Mouse (Mus musculus) intestine, embryonic 14.5 days (tissue): ENCODE results near the gene Mboat2. TPM values are rescaled to one million over a fixed set of nuclear protein-coding genes. Genes with fewer than 3 reads are reported as not detected.
A peak's percentile ranks its signal among the peaks of the same experiment; 100 is the strongest.

Experiments used
- ATAC-seq: fragments of 200-750 bp; cut with Nextera tagmentation; replicated peaks from 2 replicates; pipeline ENCODE4 v1.8.0; 2017; ENCODE audit warnings: low read depth, moderate number of reproducible peaks, moderate TSS enrichment, moderate library complexity; ENCODE audit not compliant: low FRiP score, low TSS enrichment
- DNase-seq: peaks from one replicate; pipeline ENCODE4 v3.0.0-alpha.2; 2018; ENCODE audit warnings: low spot score
- H3K27ac ChIP-seq: fragments of 300-500 bp; sonication (generic); 2 replicates; pipeline ENCODE4 v1.5.1; 2014; ENCODE audit warnings: low read depth, mild to moderate bottlenecking, control low read depth
- H3K27me3 ChIP-seq: fragments of 300-500 bp; sonication (generic); replicated peaks from 2 replicates; pipeline ENCODE4 v1.6.1; 2014; ENCODE audit warnings: low read length, control low read depth; ENCODE audit not compliant: control insufficient read depth, insufficient read depth
- H3K36me3 ChIP-seq: fragments of 300-500 bp; sonication (generic); 2 replicates; pipeline ENCODE4 v1.6.1; 2014; ENCODE audit warnings: low read length, control low read depth; ENCODE audit not compliant: control insufficient read depth, insufficient read depth
- H3K4me1 ChIP-seq: fragments of 300-500 bp; sonication (generic); replicated peaks from 2 replicates; pipeline ENCODE4 v1.6.1; 2014; ENCODE audit warnings: low read length, control low read depth, mixed read lengths; ENCODE audit not compliant: control insufficient read depth, insufficient read depth
- H3K4me2 ChIP-seq: fragments of 300-500 bp; sonication (generic); 2 replicates; pipeline ENCODE4 v1.6.1; 2014; ENCODE audit warnings: low read length
- H3K4me3 ChIP-seq: fragments of 300-500 bp; sonication (generic); 2 replicates; pipeline ENCODE4 v1.5.1; 2014; ENCODE audit warnings: low read depth, low read length, control low read depth, mixed read lengths
- H3K9ac ChIP-seq: fragments of 300-500 bp; sonication (generic); 2 replicates; pipeline ENCODE4 v1.6.1; 2014; ENCODE audit warnings: mild to moderate bottlenecking, low read length
- H3K9me3 ChIP-seq: fragments of 300-500 bp; sonication (generic); 2 replicates; pipeline ENCODE4 v1.6.1; 2016; ENCODE audit warnings: low read length, control low read depth; ENCODE audit not compliant: control insufficient read depth
- WGBS: fragments of 180-500 bp; shearing (Covaris S2); extraction: QIAGEN DNeasy Blood & Tissue Kit; methylation state at CpG from one replicate; pipeline ENCODE4 v1.1.7; 2014; 5-methylcytosine and 5-hydroxymethylcytosine counted together
- polyA plus RNA-seq: library from polyadenylated mRNA; unstranded; fragments of >200 nt; fragmentation: Nextera tagmentation; extraction: Ambion mirVana; gene quantifications from 2 replicates; pipeline ENCODE4 v1.2.1, GENCODE M21; 2014

Gene Mboat2
- polyA plus RNA-seq, 1 experiment from 2014 or later: 31.6 TPM

GRCm38 (mm10) chr12:24971490-24972200 is 141.0 kb downstream of the Mboat2 start:
- Histone ChIP-seq H3K27me3 (no peaks in the 10 kb centered on the region), H3K9me3 (no peaks in the 10 kb centered on the region), H3K9ac (no peak overlapping the region), H3K27ac (no peak overlapping the region), H3K4me1 (0 out of 2 replicates have a peak, but pooled peaks cover 6% of the 10 kb centered on the region), H3K36me3 (no peaks in the 10 kb centered on the region), H3K4me3 (no peak overlapping the region), H3K4me2 (no peak overlapping the region)
- DNase-seq (no peak), ATAC-seq (no peak)
- WGBS: 85% methylated on average over 5 of the region's 5 CpGs

- Histone ChIP-seq H3K27me3 (no peaks in the 10 kb centered on the region), H3K9ac (no peak overlapping the region), H3K4me3 (no peak overlapping the region), H3K9me3 (no peaks in the 10 kb centered on the region), H3K36me3 (no peaks in the 10 kb centered on the region), H3K4me2 (no peak overlapping the region), H3K4me1 (0 out of 2 replicates have a peak, but pooled peaks cover 6% of the 10 kb centered on the region), H3K27ac (no peak overlapping the region)
- WGBS: 62% methylated on average over 8 of the region's 8 CpGs
- DNase-seq (no peak), ATAC-seq (no peak)
Observed at GRCm38 (mm10) chr12:24972371-24973350, 142.0 kb downstream of the Mboat2 start.

GRCm38 (mm10) chr12:24973586-24973985 is 142.9 kb downstream of the Mboat2 start:
- Histone ChIP-seq H3K4me2 (no peak overlapping the region), H3K27ac (no peak overlapping the region), H3K4me3 (no peak overlapping the region), H3K9ac (no peak overlapping the region), H3K27me3 (no peaks in the 10 kb centered on the region), H3K36me3 (no peaks in the 10 kb centered on the region), H3K9me3 (no peaks in the 10 kb centered on the region), H3K4me1 (0 out of 2 replicates have a peak, but pooled peaks cover 6% of the 10 kb centered on the region)
- DNase-seq (no peak), ATAC-seq (no peak)
- 70% methylated on average over 5 of the region's 5 CpGs for WGBS

- H3K4me3 ChIP-seq: peak within 1 kb of the TSS; percentile 87
Observed at GRCm38 (mm10) chr12:24974446-24975114, 143.9 kb downstream of the Mboat2 start, which contains the start of gene Kidins220. TSS of gene Kidins220 (plus strand) at chr12:24974925.

GRCm38 (mm10) chr12:24975115-24975733 is 144.5 kb downstream of the Mboat2 start:
- under 1% methylated on average over 19 of the region's 31 CpGs for WGBS
- Histone ChIP-seq H3K36me3 (no peaks in the 10 kb centered on the region), H3K4me2 (peak overlapping the region; percentile 62), H3K9ac (peak overlapping the region; percentile 59), H3K4me3 (peak overlapping the region; percentile 87), H3K27ac (peak overlapping the region; percentile 80), H3K9me3 (no peaks in the 10 kb centered on the region), H3K4me1 (0 out of 2 replicates have a peak, but pooled peaks cover 6% of the 10 kb centered on the region), H3K27me3 (no peaks in the 10 kb centered on the region)
- DNase-seq (peak; percentile 85), ATAC-seq (peak; percentile 79)

More at GRCm38 (mm10) chr12:24974446-24975114, 143.9 kb downstream of the Mboat2 start, which contains the start of gene Kidins220:
- DNase-seq: peak; percentile 99
- Histone ChIP-seq H3K27ac (peak within 1 kb of the TSS; percentile 80), H3K36me3 (no peaks in the 10 kb centered on the region), H3K9me3 (no peaks in the 10 kb centered on the region), H3K4me1 (0 out of 2 replicates have a peak, but pooled peaks cover 6% of the 10 kb centered on the region), H3K9ac (peak within 1 kb of the TSS; percentile 59), H3K4me2 (peak within 1 kb of the TSS; percentile 62), H3K27me3 (no peaks in the 10 kb centered on the region)
- WGBS: 15% methylated on average over 28 of the region's 29 CpGs
- ATAC-seq: peak; percentile 95

- H3K36me3 ChIP-seq: peaks cover 46% of the 10 kb centered on the region
- ATAC-seq: no peak
- WGBS: 87% methylated on average over 5 of the region's 5 CpGs
- no peak for DNase-seq
- H3K9me3 ChIP-seq: no peaks in the 10 kb centered on the region
- H3K4me2 ChIP-seq: no peak overlapping the region
- no peak overlapping the region for H3K4me3 ChIP-seq
- no peaks in the 10 kb centered on the region for H3K4me1 ChIP-seq
- no peak overlapping the region for H3K27ac ChIP-seq
- no peaks in the 10 kb centered on the region for H3K27me3 ChIP-seq
- H3K9ac ChIP-seq: no peak overlapping the region
Observed at GRCm38 (mm10) chr12:24985226-24985625, 154.5 kb downstream of the Mboat2 start.

- 91% methylated on average over 4 of the region's 4 CpGs for WGBS
- ATAC-seq (no peak), DNase-seq (no peak)
- Histone ChIP-seq H3K9me3 (no peaks in the 10 kb centered on the region), H3K9ac (no peak overlapping the region), H3K27me3 (no peaks in the 10 kb centered on the region), H3K36me3 (peaks cover 88% of the 10 kb centered on the region), H3K4me3 (no peak overlapping the region), H3K27ac (no peak overlapping the region), H3K4me2 (no peak overlapping the region), H3K4me1 (no peaks in the 10 kb centered on the region)
Observed at GRCm38 (mm10) chr12:24995350-24995749, 164.7 kb downstream of the Mboat2 start.

GRCm38 (mm10) chr12:25005350-25005749 is 174.7 kb downstream of the Mboat2 start:
- H3K36me3 ChIP-seq: peaks cover 86% of the 10 kb centered on the region
- H3K27ac ChIP-seq: no peak overlapping the region
- H3K27me3 ChIP-seq: no peaks in the 10 kb centered on the region
- no peaks in the 10 kb centered on the region for H3K4me1 ChIP-seq
- H3K9ac ChIP-seq: no peak overlapping the region
- no peaks in the 10 kb centered on the region for H3K9me3 ChIP-seq
- DNase-seq (no peak), ATAC-seq (no peak)
- no peak overlapping the region for H3K4me3 ChIP-seq
- no peak overlapping the region for H3K4me2 ChIP-seq
- 71% methylated on average over 6 of the region's 6 CpGs for WGBS
